Mouse (Mus musculus) lung, postnatal 0 days (tissue): ENCODE measurements around the gene Tgfb3. TPM values are rescaled to one million over a fixed set of nuclear protein-coding genes. Genes with fewer than 3 reads are reported as not detected.
A peak's percentile ranks its signal among the peaks of the same experiment; 100 is the strongest.

Experiments
- ATAC-seq: fragments of 200-750 bp; cut with Nextera tagmentation; 2 replicates; pipeline ENCODE4 v1.8.0; 2017; ENCODE audit warnings: moderate library complexity
- DNase-seq: peaks from one replicate; pipeline ENCODE4 v3.0.0-alpha.2; 2016; ENCODE audit warnings: low spot score
- H3K27ac ChIP-seq: fragments of 300-500 bp; sonication (generic); 2 replicates; pipeline ENCODE4 v1.5.1; 2014; ENCODE audit warnings: antibody characterized with exemption, mild to moderate bottlenecking, low read length, mixed read lengths
- H3K27me3 ChIP-seq: fragments of 300-500 bp; sonication (generic); replicated peaks from 2 replicates; pipeline ENCODE4 v1.6.1; 2014; ENCODE audit warnings: low read length, mixed read lengths; ENCODE audit not compliant: insufficient read depth
- H3K36me3 ChIP-seq: fragments of 300-500 bp; sonication (generic); 2 replicates; pipeline ENCODE4 v1.6.1; 2014; ENCODE audit warnings: low read length, mixed read lengths; ENCODE audit not compliant: insufficient read depth
- H3K4me1 ChIP-seq: fragments of 300-500 bp; sonication (generic); 2 replicates; pipeline ENCODE4 v1.6.1; 2014; ENCODE audit warnings: antibody characterized with exemption, low read depth, low read length, mixed read lengths; ENCODE audit not compliant: insufficient read depth
- H3K4me2 ChIP-seq: fragments of 300-500 bp; sonication (generic); replicated peaks from 2 replicates; pipeline ENCODE4 v1.6.1; 2014; ENCODE audit warnings: low read depth, mild to moderate bottlenecking, low read length, moderate library complexity, mixed read lengths
- H3K4me3 ChIP-seq: fragments of 300-500 bp; sonication (generic); 2 replicates; pipeline ENCODE4 v1.5.1; 2014; ENCODE audit warnings: low read depth, low read length
- H3K9ac ChIP-seq: fragments of 300-500 bp; sonication (generic); replicated peaks from 2 replicates; pipeline ENCODE4 v1.6.1; 2014; ENCODE audit warnings: low read depth, mild to moderate bottlenecking
- H3K9me3 ChIP-seq: fragments of 300-500 bp; sonication (generic); 2 replicates; pipeline ENCODE4 v1.6.1; 2016; ENCODE audit warnings: low read length, mixed read lengths
- CTCF ChIP-seq: IDR thresholded peaks from 2 replicates; pipeline ENCODE4 v1.5.1; 2016; ENCODE audit warnings: antibody characterized with exemption, mild to moderate bottlenecking
- EP300 ChIP-seq: IDR thresholded peaks from 2 replicates; pipeline ENCODE4 v1.6.1; 2016; ENCODE audit warnings: antibody characterized with exemption, mild to moderate bottlenecking, control low read depth
- WGBS: fragments of 180-500 bp; shearing (Covaris S2); extraction: QIAGEN DNeasy Blood & Tissue Kit; methylation state at CpG from one replicate; pipeline ENCODE4 v1.1.7; 2014; 5-methylcytosine and 5-hydroxymethylcytosine counted together
- polyA plus RNA-seq: library from polyadenylated mRNA; unstranded; fragments of >200 nt; fragmentation: Nextera tagmentation; extraction: Ambion mirVana; gene quantifications from 2 replicates; pipeline ENCODE4 v1.2.1, GENCODE M21; 2015

The Tgfb3 gene
- polyA plus RNA-seq, 1 experiment from 2014 or later, result 20.6 TPM

- H3K36me3 ChIP-seq, result no peaks in the 10 kb centered on the region
- H3K27me3 ChIP-seq, result no peaks in the 10 kb centered on the region
- no peak for ATAC-seq
- no peak overlapping the region for H3K9ac ChIP-seq
- no peak overlapping the region for H3K4me2 ChIP-seq
- H3K4me3 ChIP-seq, result no peak overlapping the region
- WGBS, result 55% methylated on average over 5 of the region's 5 CpGs
- no peaks in the 10 kb centered on the region for H3K4me1 ChIP-seq
- H3K9me3 ChIP-seq, result no peaks in the 10 kb centered on the region
- no peak for DNase-seq
- no peak overlapping the region for H3K27ac ChIP-seq
- no peak for TF ChIP-seq EP300
- TF ChIP-seq CTCF, result no peak
Measured at GRCm38 (mm10) chr12:86030932-86031331, 47.9 kb downstream of the Tgfb3 start.

- no peak overlapping the region for H3K4me3 ChIP-seq
- no peak overlapping the region for H3K27ac ChIP-seq
- H3K4me2 ChIP-seq, result no peak overlapping the region
- H3K9me3 ChIP-seq, result no peaks in the 10 kb centered on the region
- TF ChIP-seq CTCF (no peak), EP300 (no peak)
- no peaks in the 10 kb centered on the region for H3K36me3 ChIP-seq
- no peak for DNase-seq
- no peaks in the 10 kb centered on the region for H3K27me3 ChIP-seq
- H3K9ac ChIP-seq, result no peak overlapping the region
- WGBS, result 78% methylated on average over 1 of the region's 1 CpGs
- no peak for ATAC-seq
- 0 out of 2 replicates have a peak, but pooled peaks cover 3% of the 10 kb centered on the region for H3K4me1 ChIP-seq
Measured at GRCm38 (mm10) chr12:86027747-86028146, 51.1 kb downstream of the Tgfb3 start.

- Histone ChIP-seq H3K4me1 (0 out of 2 replicates have a peak, but pooled peaks cover 3% of the 10 kb centered on the region), H3K36me3 (no peaks in the 10 kb centered on the region), H3K27me3 (no peaks in the 10 kb centered on the region), H3K9ac (no peak overlapping the region), H3K4me2 (no peak overlapping the region), H3K27ac (no peak overlapping the region), H3K9me3 (no peaks in the 10 kb centered on the region), H3K4me3 (no peak overlapping the region)
- no peak for DNase-seq
- TF ChIP-seq CTCF (no peak), EP300 (no peak)
- WGBS, result 49% methylated on average over 5 of the region's 5 CpGs
- ATAC-seq, result no peak
Measured at GRCm38 (mm10) chr12:86027000-86027399, 51.8 kb downstream of the Tgfb3 start.

GRCm38 (mm10) chr12:86025480-86025879 is 53.4 kb downstream of the Tgfb3 start:
- TF ChIP-seq CTCF (no peak), EP300 (no peak)
- ATAC-seq (no peak), DNase-seq (no peak)
- H3K4me2 ChIP-seq, result no peak overlapping the region
- H3K4me3 ChIP-seq, result no peak overlapping the region
- H3K27ac ChIP-seq, result no peak overlapping the region
- H3K27me3 ChIP-seq, result no peaks in the 10 kb centered on the region
- H3K36me3 ChIP-seq, result no peaks in the 10 kb centered on the region
- no peak overlapping the region for H3K9ac ChIP-seq
- no peaks in the 10 kb centered on the region for H3K9me3 ChIP-seq
- H3K4me1 ChIP-seq, result 0 out of 2 replicates have a peak, but pooled peaks cover 3% of the 10 kb centered on the region
- WGBS, result 91% methylated on average over 6 of the region's 6 CpGs

GRCm38 (mm10) chr12:86024426-86024825 is 54.4 kb downstream of the Tgfb3 start:
- H3K9ac ChIP-seq, result no peak overlapping the region
- no peak overlapping the region for H3K4me2 ChIP-seq
- 0 out of 2 replicates have a peak, but pooled peaks cover 3% of the 10 kb centered on the region for H3K4me1 ChIP-seq
- no peaks in the 10 kb centered on the region for H3K27me3 ChIP-seq
- 54% methylated on average over 4 of the region's 4 CpGs for WGBS
- no peak for TF ChIP-seq EP300
- TF ChIP-seq CTCF, result peak; percentile 80
- peak overlapping the region; percentile 32; the same call in 1 of the 2 replicates for H3K27ac ChIP-seq
- no peaks in the 10 kb centered on the region for H3K36me3 ChIP-seq
- no peaks in the 10 kb centered on the region for H3K9me3 ChIP-seq
- H3K4me3 ChIP-seq, result no peak overlapping the region
- 0 out of 2 replicates have a peak, but pooled peaks have one; percentile 23 for ATAC-seq
- DNase-seq, result peak; percentile 70

- ATAC-seq, result peak; percentile 73
- no peaks in the 10 kb centered on the region for H3K9me3 ChIP-seq
- H3K4me2 ChIP-seq, result no peak overlapping the region
- H3K27me3 ChIP-seq, result no peaks in the 10 kb centered on the region
- peak; percentile 80 for DNase-seq
- WGBS, result 38% methylated on average over 4 of the region's 4 CpGs
- no peak for TF ChIP-seq EP300
- TF ChIP-seq CTCF, result no peak
- no peak overlapping the region for H3K27ac ChIP-seq
- H3K36me3 ChIP-seq, result no peaks in the 10 kb centered on the region
- no peak overlapping the region for H3K9ac ChIP-seq
- 0 out of 2 replicates have a peak, but pooled peaks cover 3% of the 10 kb centered on the region for H3K4me1 ChIP-seq
- no peak overlapping the region for H3K4me3 ChIP-seq
Measured at GRCm38 (mm10) chr12:86023081-86023871, 55.6 kb downstream of the Tgfb3 start.
